Mouse (Mus musculus) limb, embryonic 10.5 days (tissue): ENCODE results near the gene Sema3d. TPM values are rescaled to one million over a fixed set of nuclear protein-coding genes. Genes with fewer than 3 reads are reported as not detected.

ENCODE experiments used
- DNase-seq: peaks from one replicate; pipeline ENCODE4 v3.0.0-alpha.2; 2017; ENCODE audit warnings: low spot score
- H3K27ac ChIP-seq: fragments of 300-500 bp; sonication (generic); 2 replicates; pipeline ENCODE4 v1.5.1; 2016; ENCODE audit warnings: mild to moderate bottlenecking
- H3K27me3 ChIP-seq: fragments of 300-500 bp; sonication (generic); 2 replicates; pipeline ENCODE4 v1.6.1; 2016; ENCODE audit warnings: low read depth, mild to moderate bottlenecking; ENCODE audit not compliant: poor library complexity, severe bottlenecking
- H3K36me3 ChIP-seq: fragments of 300-500 bp; sonication (generic); 2 replicates; pipeline ENCODE4 v1.6.1; 2016; ENCODE audit warnings: mild to moderate bottlenecking, moderate library complexity
- H3K4me1 ChIP-seq: fragments of 300-500 bp; sonication (generic); 2 replicates; pipeline ENCODE4 v1.6.1; 2016
- H3K4me3 ChIP-seq: fragments of 300-500 bp; sonication (generic); 2 replicates; pipeline ENCODE4 v1.5.1; 2016; ENCODE audit warnings: mild to moderate bottlenecking, moderate library complexity
- H3K9me3 ChIP-seq: fragments of 300-500 bp; sonication (generic); replicated peaks from 2 replicates; pipeline ENCODE4 v1.6.1; 2016; ENCODE audit warnings: mild to moderate bottlenecking
- WGBS: fragments of 180-500 bp; shearing (Covaris S2); methylation state at CpG from one replicate; pipeline ENCODE4 v1.1.7; 2016; 5-methylcytosine and 5-hydroxymethylcytosine counted together
- polyA plus RNA-seq: library from polyadenylated mRNA; unstranded; fragments of >200 nt; fragmentation: Nextera tagmentation; extraction: Ambion mirVana; gene quantifications from 2 replicates; pipeline ENCODE4 v1.2.1, GENCODE M21; 2016

Gene Sema3d
- polyA plus RNA-seq, 1 experiment from 2014 or later = 7.0 TPM

GRCm38 (mm10) chr5:12575262-12575661 lies 192.1 kb downstream of the Sema3d start:
- H3K36me3 ChIP-seq = no peaks in the 10 kb centered on the region
- peaks cover 6% of the 10 kb centered on the region for H3K4me1 ChIP-seq
- WGBS = 76% methylated on average over 1 of the region's 1 CpGs
- no peaks in the 10 kb centered on the region for H3K9me3 ChIP-seq
- DNase-seq = no peak
- no peaks in the 10 kb centered on the region for H3K27me3 ChIP-seq
- H3K27ac ChIP-seq = no peak overlapping the region
- no peak overlapping the region for H3K4me3 ChIP-seq

- Histone ChIP-seq H3K4me3 (no peak overlapping the region), H3K4me1 (peaks cover 14% of the 10 kb centered on the region), H3K27ac (0 out of 2 replicates have a peak overlapping the region, but pooled peaks have one; percentile 12), H3K27me3 (no peaks in the 10 kb centered on the region), H3K36me3 (no peaks in the 10 kb centered on the region), H3K9me3 (no peaks in the 10 kb centered on the region)
- WGBS = 77% methylated on average over 4 of the region's 4 CpGs
- no peak for DNase-seq
These were observed 196.6 kb downstream of the Sema3d start for GRCm38 (mm10) chr5:12579752-12580151.

- Histone ChIP-seq H3K9me3 (no peaks in the 10 kb centered on the region), H3K36me3 (no peaks in the 10 kb centered on the region), H3K27me3 (no peaks in the 10 kb centered on the region), H3K4me3 (no peak overlapping the region), H3K4me1 (peaks cover 14% of the 10 kb centered on the region), H3K27ac (no peak overlapping the region)
- no peak for DNase-seq
- WGBS = 94% methylated on average over 1 of the region's 1 CpGs
These were observed 199.4 kb downstream of the Sema3d start for GRCm38 (mm10) chr5:12582540-12582939.

GRCm38 (mm10) chr5:12583293-12583834 lies 200.2 kb downstream of the Sema3d start:
- 70% methylated on average over 3 of the region's 3 CpGs for WGBS
- no peaks in the 10 kb centered on the region for H3K36me3 ChIP-seq
- H3K27ac ChIP-seq = no peak overlapping the region
- no peak overlapping the region for H3K4me3 ChIP-seq
- peaks cover 14% of the 10 kb centered on the region for H3K4me1 ChIP-seq
- no peaks in the 10 kb centered on the region for H3K9me3 ChIP-seq
- no peak for DNase-seq
- no peaks in the 10 kb centered on the region for H3K27me3 ChIP-seq

GRCm38 (mm10) chr5:12584886-12585285 lies 201.7 kb downstream of the Sema3d start:
- no peaks in the 10 kb centered on the region for H3K27me3 ChIP-seq
- H3K4me1 ChIP-seq = peaks cover 10% of the 10 kb centered on the region
- no peak for DNase-seq
- WGBS = 78% methylated on average over 9 of the region's 9 CpGs
- no peaks in the 10 kb centered on the region for H3K9me3 ChIP-seq
- H3K36me3 ChIP-seq = no peaks in the 10 kb centered on the region
- no peak overlapping the region for H3K4me3 ChIP-seq
- no peak overlapping the region for H3K27ac ChIP-seq

GRCm38 (mm10) chr5:12634227-12634980 lies 251.2 kb downstream of the Sema3d start:
- DNase-seq = peak; percentile 30
- H3K9me3 ChIP-seq = no peaks in the 10 kb centered on the region
- peak overlapping the region; percentile 71; the same call in 1 of the 2 replicates for H3K27ac ChIP-seq
- no peak overlapping the region for H3K4me3 ChIP-seq
- H3K27me3 ChIP-seq = no peaks in the 10 kb centered on the region
- WGBS = 59% methylated on average over 8 of the region's 8 CpGs
- H3K4me1 ChIP-seq = peaks cover 21% of the 10 kb centered on the region
- H3K36me3 ChIP-seq = no peaks in the 10 kb centered on the region

- Histone ChIP-seq H3K27ac (no peak overlapping the region), H3K4me1 (peaks cover 21% of the 10 kb centered on the region), H3K9me3 (no peaks in the 10 kb centered on the region), H3K36me3 (no peaks in the 10 kb centered on the region), H3K27me3 (no peaks in the 10 kb centered on the region), H3K4me3 (no peak overlapping the region)
- DNase-seq = no peak
- WGBS = 80% methylated on average over 7 of the region's 7 CpGs
These were observed 254.7 kb downstream of the Sema3d start for GRCm38 (mm10) chr5:12637763-12638468.
